Mouse (Mus musculus) limb, embryonic 12.5 days (tissue): Measurements from ENCODE around the gene Sprr2e. TPM values are rescaled to one million over a fixed set of nuclear protein-coding genes. Genes with fewer than 3 reads are reported as not detected.

Experiments used
- polyA plus RNA-seq: library from polyadenylated mRNA; unstranded; fragments of >200 nt; fragmentation: Nextera tagmentation; extraction: Ambion mirVana; gene quantifications from 2 replicates; pipeline ENCODE4 v1.2.1, GENCODE M21; 2016

Gene Sprr2e
- polyA plus RNA-seq, 1 experiment from 2014 or later, result not detected

Other genes starting within 250 kb of the Sprr2e start
- gene Prr9, start 228.2 kb upstream of the Sprr2e start, polyA plus RNA-seq, result not detected in 2 replicates
- gene Lelp1, start 209.4 kb upstream of the Sprr2e start, polyA plus RNA-seq, result not detected in 2 replicates
- gene Sprr2a1, start 136.3 kb upstream of the Sprr2e start, polyA plus RNA-seq, result not detected in 2 replicates
- 0.90 and 1.0 TPM in 2 replicates for gene Sprr2a2, start 136.2 kb upstream of the Sprr2e start, polyA plus RNA-seq
- gene Sprr2a3, start 66.7 kb upstream of the Sprr2e start, polyA plus RNA-seq, result not detected in 2 replicates
- gene Sprr2b, start 35.5 kb upstream of the Sprr2e start, polyA plus RNA-seq, result not detected in 2 replicates
- gene Sprr2d, start 13.0 kb upstream of the Sprr2e start, polyA plus RNA-seq, result not detected in 2 replicates
- not detected in 2 replicates for gene Sprr2f, start 13.0 kb downstream of the Sprr2e start, polyA plus RNA-seq
- not detected in 2 replicates for gene Sprr2h, start 33.5 kb downstream of the Sprr2e start, polyA plus RNA-seq
- not detected in 2 replicates for gene Sprr2i, start 55.8 kb downstream of the Sprr2e start, polyA plus RNA-seq
- not detected in 2 replicates for gene Sprr2j-ps, start 65.9 kb downstream of the Sprr2e start, polyA plus RNA-seq
- 6.4 and 7.6 TPM in 2 replicates for gene Gm9774, start 77.3 kb downstream of the Sprr2e start, polyA plus RNA-seq
- not detected in 2 replicates for gene Sprr2k, start 80.4 kb downstream of the Sprr2e start, polyA plus RNA-seq
- gene Sprr1b, start 86.6 kb downstream of the Sprr2e start, polyA plus RNA-seq, result not detected in 2 replicates
- not detected in 2 replicates for gene Sprr3, start 106.6 kb downstream of the Sprr2e start, polyA plus RNA-seq
- not detected in 2 replicates for gene Sprr1a, start 133.8 kb downstream of the Sprr2e start, polyA plus RNA-seq
- not detected in 2 replicates for gene Sprr4, start 148.3 kb downstream of the Sprr2e start, polyA plus RNA-seq
- gene 2310046K23Rik, start 182.4 kb downstream of the Sprr2e start, polyA plus RNA-seq, result not detected in 2 replicates
- gene Ivl, start 221.6 kb downstream of the Sprr2e start, polyA plus RNA-seq, result 0.18 TPM in 1 of 2 replicates, not detected in the other
- gene Smcp, start 236.9 kb downstream of the Sprr2e start, polyA plus RNA-seq, result not detected in 2 replicates